ENCODE assay signal across 11 mouse cellular contexts in genomic region chr2:158210503-158210902, GRCm38 (mm10). TPM values are rescaled to one million over a fixed set of nuclear protein-coding genes. Genes with fewer than 3 reads are reported as not detected.
DNase-seq lines count a peak whose midpoint lies in the region; ATAC-seq and TF ChIP-seq lines count a peak whose summit lies in the region.
"Had no signal": no experiment of that assay in that cellular context is flagged by ENCODE, and none has a peak within 500 bp of the region (broad histone marks: within the 10 kb centered on the region; RNA-seq: fewer than 3 reads in every experiment).

No protein-coding gene starts in this region.

- no peaks in the 10 kb centered on the region; the same call in 1 of the 2 replicates for H3K36me3 ChIP-seq in forebrain, embryonic 12.5 days (replicated peaks)
- no peaks in the 10 kb centered on the region for H3K36me3 ChIP-seq in forebrain, embryonic 13.5 days (ENCODE audit: poor library complexity, severe bottlenecking)
- H3K36me3 ChIP-seq in ES-Bruce4 (ENCODE audit: control insufficient read depth, insufficient read depth, low read length, poor library complexity, severe bottlenecking), result no peaks in the 10 kb centered on the region
- peaks cover 19% of the 10 kb centered on the region for H3K36me3 ChIP-seq in embryonic facial prominence, embryonic 13.5 days
- H3K36me3 ChIP-seq: liver, embryonic 15.5 days had no signal

- peaks cover 11% of the 10 kb centered on the region; the same call in 1 of the 2 replicates for H3K4me1 ChIP-seq in forebrain, embryonic 12.5 days
- H3K4me1 ChIP-seq in forebrain, embryonic 13.5 days, result peaks cover 9% of the 10 kb centered on the region; the same call in 1 of the 2 replicates
- no peaks in the 10 kb centered on the region for H3K4me1 ChIP-seq in ES-Bruce4 (ENCODE audit: control insufficient read depth, insufficient read depth, low read length)
- H3K4me1 ChIP-seq in embryonic facial prominence, embryonic 13.5 days, result peaks cover 34% of the 10 kb centered on the region

- peak; percentile 28 for TF ChIP-seq CTCF in ES-Bruce4 (IDR thresholded peaks at IDR 0.05; ENCODE audit: low read depth, low read length)

- WGBS in forebrain, embryonic 12.5 days, result 46% methylated on average over 4 of the region's 4 CpGs
- WGBS in forebrain, embryonic 13.5 days, result 55% methylated on average over 4 of the region's 4 CpGs
- 41% methylated on average over 4 of the region's 4 CpGs for WGBS in embryonic facial prominence, embryonic 13.5 days

- H3K4me3 ChIP-seq in forebrain, embryonic 12.5 days (replicated peaks), result no peak overlapping the region
- H3K4me3 ChIP-seq in forebrain, embryonic 13.5 days, result no peak overlapping the region
- no peak overlapping the region for H3K4me3 ChIP-seq in ES-Bruce4 (ENCODE audit: low read depth, low read length)
- no peak overlapping the region for H3K4me3 ChIP-seq in embryonic facial prominence, embryonic 13.5 days
- H3K4me3 ChIP-seq: liver, embryonic 15.5 days had no signal

- no peak overlapping the region for H3K4me2 ChIP-seq in forebrain, embryonic 12.5 days
- no peak overlapping the region for H3K4me2 ChIP-seq in forebrain, embryonic 13.5 days
- no peak overlapping the region for H3K4me2 ChIP-seq in embryonic facial prominence, embryonic 13.5 days

- peaks cover 8% of the 10 kb centered on the region; the same call in 1 of the 2 replicates for H3K27me3 ChIP-seq in forebrain, embryonic 12.5 days
- no peaks in the 10 kb centered on the region for H3K27me3 ChIP-seq in forebrain, embryonic 13.5 days
- no peaks in the 10 kb centered on the region for H3K27me3 ChIP-seq in ES-Bruce4 (ENCODE audit: control insufficient read depth, insufficient read depth, low read length, poor library complexity, severe bottlenecking)
- no peaks in the 10 kb centered on the region for H3K27me3 ChIP-seq in embryonic facial prominence, embryonic 13.5 days

- intact Hi-C loops in left cerebral cortex, postnatal 4 days (cut with DNase I), result no loop called here

- no peak overlapping the region for H3K27ac ChIP-seq in forebrain, embryonic 12.5 days
- H3K27ac ChIP-seq in forebrain, embryonic 13.5 days, result no peak overlapping the region
- H3K27ac ChIP-seq in ES-Bruce4 (ENCODE audit: insufficient read depth, low read length), result no peak overlapping the region
- H3K27ac ChIP-seq in embryonic facial prominence, embryonic 13.5 days, result no peak overlapping the region
- H3K27ac ChIP-seq: liver, embryonic 15.5 days had no signal

- peak; percentile 71 for DNase-seq in left cerebral cortex, postnatal 4 days
- no peak for DNase-seq in left cerebral cortex, adult 8-10 months (ENCODE audit: low spot score in 2 of 2)
- no peak for DNase-seq in spleen, adult 12 weeks (ENCODE audit: low spot score)
- no peak for DNase-seq in ovary, adult 18-20 months (ENCODE audit: low spot score)

- no peak for ATAC-seq in forebrain, embryonic 12.5 days (ENCODE audit: low FRiP score)
- ATAC-seq in forebrain, embryonic 13.5 days, result no peak
- no peak for ATAC-seq in embryonic facial prominence, embryonic 13.5 days (ENCODE audit: insufficient number of reproducible peaks, insufficient read depth, low FRiP score, low TSS enrichment, low read depth)

- TF ChIP-seq EP300 in ES-Bruce4 (IDR thresholded peaks at IDR 0.05; ENCODE audit: insufficient read depth, low read depth, low read length), result no peak

- no peaks in the 10 kb centered on the region for H3K9me3 ChIP-seq in forebrain, embryonic 12.5 days
- H3K9me3 ChIP-seq in forebrain, embryonic 13.5 days (replicated peaks), result no peaks in the 10 kb centered on the region
- no peaks in the 10 kb centered on the region for H3K9me3 ChIP-seq in ES-Bruce4 (replicated peaks; ENCODE audit: control insufficient read depth, insufficient read depth, low read length, poor library complexity, severe bottlenecking)
- no peaks in the 10 kb centered on the region for H3K9me3 ChIP-seq in embryonic facial prominence, embryonic 13.5 days
- H3K9me3 ChIP-seq: liver, embryonic 15.5 days had no signal

- 0 out of 2 replicates have a peak overlapping the region, but pooled peaks have one; percentile 9 for H3K9ac ChIP-seq in forebrain, embryonic 12.5 days
- no peak overlapping the region for H3K9ac ChIP-seq in forebrain, embryonic 13.5 days
- H3K9ac ChIP-seq in ES-Bruce4 (ENCODE audit: low read depth, poor library complexity, severe bottlenecking), result no peak overlapping the region
- H3K9ac ChIP-seq in embryonic facial prominence, embryonic 13.5 days, result 0 out of 2 replicates have a peak overlapping the region, but pooled peaks have one; percentile 36
- H3K9ac ChIP-seq: liver, embryonic 15.5 days had no signal

- TF ChIP-seq POLR2A in ES-Bruce4 (IDR thresholded peaks at IDR 0.05; ENCODE audit: insufficient read depth, low read length), result no peak

RNA-seq across cellular contexts. Expression of gene D630003M21Rik, which starts 18.5 kb away (rescaled TPM):
- polyA plus RNA-seq in forebrain, embryonic 12.5 days (2016; fragmentation: Nextera tagmentation; extraction: Ambion mirVana), result 3.3 and 3.4 TPM in 2 replicates
- polyA plus RNA-seq in forebrain, embryonic 13.5 days (2015; fragmentation: Nextera tagmentation; extraction: Ambion mirVana), result 2.3 and 2.7 TPM in 2 replicates
- total RNA-seq in left cerebral cortex, postnatal 4 days (2021), result 1 to 10 TPM; 3.1 TPM
- total RNA-seq in left cerebral cortex, adult 8-10 months (2022), result 1 to 10 TPM; 3.3 to 4.4 (median 4.1) TPM
- 0.34 and 0.38 TPM in 2 replicates for polyA plus RNA-seq in ES-Bruce4 (2011; ENCODE audit: insufficient read depth, insufficient read length, low read depth, missing spikeins)
- polyA plus RNA-seq in embryonic facial prominence, embryonic 13.5 days (2015; fragmentation: Nextera tagmentation; extraction: Ambion mirVana), result 7.5 and 7.6 TPM in 2 replicates

RNA-seq across cellular contexts. Expression of gene Bpi, which starts 47.4 kb away (rescaled TPM):
- not detected in 2 replicates for polyA plus RNA-seq in forebrain, embryonic 12.5 days (2016; fragmentation: Nextera tagmentation; extraction: Ambion mirVana)
- not detected in 2 replicates for polyA plus RNA-seq in forebrain, embryonic 13.5 days (2015; fragmentation: Nextera tagmentation; extraction: Ambion mirVana)
- total RNA-seq in left cerebral cortex, postnatal 4 days (2021), result not detected
- total RNA-seq in left cerebral cortex, adult 8-10 months (2022), result not detected
- not detected in 2 replicates for polyA plus RNA-seq in ES-Bruce4 (2011; ENCODE audit: insufficient read depth, insufficient read length, low read depth, missing spikeins)
- not detected in 2 replicates for polyA plus RNA-seq in embryonic facial prominence, embryonic 13.5 days (2015; fragmentation: Nextera tagmentation; extraction: Ambion mirVana)
- total RNA-seq: heart, postnatal 36 days had no signal
- polyA plus RNA-seq: embryonic facial prominence, embryonic 11.5 days; liver, embryonic 15.5 days had no signal

Comparison
In these comparisons a context has a peak if more than half of its experiments do, and no peak if none do; other contexts are left out.
1. H3K9ac ChIP-seq: peak in forebrain, embryonic 12.5 days (single experiment) and embryonic facial prominence, embryonic 13.5 days (single experiment); none in forebrain, embryonic 13.5 days (single experiment) and ES-Bruce4 (single experiment).